In genomic region chr13:23497656-23498321, GRCm38 (mm10) we compare ENCODE assay signal across 9 mouse cellular contexts. TPM values are rescaled to one million over a fixed set of nuclear protein-coding genes. Genes with fewer than 3 reads are reported as not detected.
A peak's percentile ranks its signal among the peaks of the same experiment; 100 is the strongest.
DNase-seq lines count a peak whose midpoint lies in the region; ATAC-seq and TF ChIP-seq lines count a peak whose summit lies in the region.
"Had no signal": no experiment of that assay in that cellular context is flagged by ENCODE, and none has a peak within 500 bp of the region (broad histone marks: within the 10 kb centered on the region; RNA-seq: fewer than 3 reads in every experiment).

No protein-coding gene starts in this region.

- no peak for TF ChIP-seq EP300 in CH12.LX (IDR thresholded peaks at IDR 0.05; ENCODE audit: low read length)
- TF ChIP-seq EP300 in stomach, postnatal 0 days (optimal IDR thresholded peaks at IDR 0.05), result no peak

- H3K27ac ChIP-seq in CH12.LX (ENCODE audit: insufficient read depth, low read depth), result no peak overlapping the region
- H3K27ac ChIP-seq in hindbrain, embryonic 12.5 days, result no peak overlapping the region
- 0 out of 2 replicates have a peak overlapping the region, but pooled peaks have one; percentile 22 for H3K27ac ChIP-seq in liver, embryonic 12.5 days
- H3K27ac ChIP-seq in stomach, postnatal 0 days (replicated peaks), result no peak overlapping the region

- no peak for ATAC-seq in hindbrain, embryonic 12.5 days (ENCODE audit: low FRiP score)
- peak; percentile 61 for ATAC-seq in liver, embryonic 12.5 days
- no peak for ATAC-seq in stomach, postnatal 0 days (ENCODE audit: low FRiP score, low TSS enrichment)

- WGBS in hindbrain, embryonic 12.5 days, result 2% methylated on average over 19 of the region's 19 CpGs
- 2% methylated on average over 19 of the region's 19 CpGs for WGBS in liver, embryonic 12.5 days (ENCODE audit: insufficient replicate concordance)
- 21% methylated on average over 19 of the region's 19 CpGs for WGBS in stomach, postnatal 0 days

- in situ Hi-C loops in CH12.LX (cut with MboI; ENCODE audit: low pct_ligation_motif_present, low pct_unique_long_range_greater_than_20kb, low sequenced_read_pairs), result no loop called here

- no peaks in the 10 kb centered on the region for H3K36me3 ChIP-seq in CH12.LX (replicated peaks in 1 of 2; ENCODE audit: control insufficient read depth in 1 of 2, insufficient read depth in 1 of 2, low read length in 1 of 2)
- no peaks in the 10 kb centered on the region for H3K36me3 ChIP-seq in hindbrain, embryonic 12.5 days
- H3K36me3 ChIP-seq in liver, embryonic 12.5 days, result no peaks in the 10 kb centered on the region
- no peaks in the 10 kb centered on the region for H3K36me3 ChIP-seq in stomach, postnatal 0 days (ENCODE audit: control insufficient read depth, insufficient read depth, low read length)

- H3K27me3 ChIP-seq in CH12.LX (replicated peaks), result no peaks in the 10 kb centered on the region
- peaks cover 11% of the 10 kb centered on the region for H3K27me3 ChIP-seq in hindbrain, embryonic 12.5 days
- 0 out of 2 replicates have a peak, but pooled peaks cover 5% of the 10 kb centered on the region for H3K27me3 ChIP-seq in liver, embryonic 12.5 days (replicated peaks)
- H3K27me3 ChIP-seq in stomach, postnatal 0 days (ENCODE audit: control insufficient read depth, insufficient read depth, low read length), result no peaks in the 10 kb centered on the region

- H3K4me1 ChIP-seq in CH12.LX (ENCODE audit: control insufficient read depth in 1 of 2, insufficient read depth in 2 of 2), result peaks cover 0 to 3% of the 10 kb centered on the region in 2 experiments; a peak in 2 of 4 replicates
- H3K4me1 ChIP-seq in hindbrain, embryonic 12.5 days, result peaks cover 6% of the 10 kb centered on the region; the same call in 1 of the 2 replicates
- peaks cover 54% of the 10 kb centered on the region for H3K4me1 ChIP-seq in liver, embryonic 12.5 days
- 0 out of 2 replicates have a peak, but pooled peaks cover 2% of the 10 kb centered on the region for H3K4me1 ChIP-seq in stomach, postnatal 0 days (replicated peaks; ENCODE audit: control insufficient read depth, insufficient read depth)

- no peak overlapping the region; the same call in 1 of the 2 replicates for H3K9ac ChIP-seq in CH12.LX (ENCODE audit: insufficient read depth, low read depth)
- no peak overlapping the region for H3K9ac ChIP-seq in hindbrain, embryonic 12.5 days
- peak overlapping the region; percentile 59 for H3K9ac ChIP-seq in liver, embryonic 12.5 days
- no peak overlapping the region for H3K9ac ChIP-seq in stomach, postnatal 0 days (ENCODE audit: low read length)

- H3K79me2 ChIP-seq in CH12.LX (replicated peaks; ENCODE audit: control insufficient read depth, extremely low read depth, insufficient read depth, poor library complexity, severe bottlenecking), result no peaks in the 10 kb centered on the region

- no peak overlapping the region for H3K4me2 ChIP-seq in CH12.LX (ENCODE audit: insufficient read depth, low read depth, poor library complexity, severe bottlenecking)
- H3K4me2 ChIP-seq in hindbrain, embryonic 12.5 days (replicated peaks), result peak overlapping the region; percentile 44
- H3K4me2 ChIP-seq in liver, embryonic 12.5 days, result peak overlapping the region; percentile 75
- H3K4me2 ChIP-seq in stomach, postnatal 0 days (replicated peaks; ENCODE audit: low read depth), result peak overlapping the region; percentile 42

- H3K4me3 ChIP-seq in CH12.LX (replicated peaks in 1 of 3; ENCODE audit: low read depth in 2 of 3, low read length in 2 of 3, poor library complexity in 1 of 3), result peak overlapping the region; percentile 22 to 53 (median 36)
- peak overlapping the region; percentile 24; the same call in 1 of the 2 replicates for H3K4me3 ChIP-seq in hindbrain, embryonic 12.5 days
- peak overlapping the region; percentile 57 for H3K4me3 ChIP-seq in liver, embryonic 12.5 days
- peak overlapping the region; percentile 22; the same call in 1 of the 2 replicates for H3K4me3 ChIP-seq in stomach, postnatal 0 days (ENCODE audit: low read depth, low read length)

- peaks cover 2% of the 10 kb centered on the region for H3K9me3 ChIP-seq in CH12.LX (replicated peaks; ENCODE audit: low read length)
- H3K9me3 ChIP-seq in hindbrain, embryonic 12.5 days (replicated peaks), result no peaks in the 10 kb centered on the region
- H3K9me3 ChIP-seq in liver, embryonic 12.5 days (replicated peaks), result no peaks in the 10 kb centered on the region
- no peaks in the 10 kb centered on the region for H3K9me3 ChIP-seq in stomach, postnatal 0 days (ENCODE audit: control insufficient read depth, low read length)

- TF ChIP-seq POLR2A in CH12.LX (IDR thresholded peaks at IDR 0.05; ENCODE audit: low read depth, low read length), result no peak

- TF ChIP-seq RAD21 in CH12.LX (IDR thresholded peaks at IDR 0.05; ENCODE audit: low read depth, low read length), result no peak

- TF ChIP-seq CTCF in CH12.LX (conservative IDR thresholded peaks at IDR 0.05 in 1 of 2, IDR thresholded peaks at IDR 0.05 in 1 of 2; ENCODE audit: low read depth in 2 of 2, low read length in 2 of 2), result no peak
- no peak for TF ChIP-seq CTCF in stomach, postnatal 0 days (IDR thresholded peaks at IDR 0.05; ENCODE audit: low read depth)

- DNase-seq in heart, adult 8-10 months (ENCODE audit: low spot score), result peak; percentile 28
- no peak for DNase-seq in heart, adult 9 months (ENCODE audit: low spot score in 2 of 2)
- peak; percentile 75 for DNase-seq in CH12.LX (ENCODE audit: extremely low read depth)
- peak; percentile 89 for DNase-seq in embryo, embryonic 10.5 days (ENCODE audit: low spot score)
- DNase-seq in stomach, postnatal 0 days (ENCODE audit: low spot score), result no peak
- no peak for DNase-seq in right cerebral cortex, postnatal 4 days

- dilution Hi-C loops in CH12.LX (cut with MboI; ENCODE audit: extremely low pct_ligation_motif_present, extremely low pct_unique_long_range_greater_than_20kb, low sequenced_read_pairs), result no loop called here

TF ChIP-seq in CH12.LX, 34 proteins besides CTCF, POLR2A, EP300 and RAD21 (continues in another document):
- TF ChIP-seq KAT2A (IDR thresholded peaks at IDR 0.05; ENCODE audit: insufficient replicate concordance, low read length) (0 out of 2 replicates have a peak, but pooled peaks have one; percentile 53), ELF1 (IDR thresholded peaks at IDR 0.05; ENCODE audit: low read depth, low read length) (peak; percentile 93), USF2 (conservative IDR thresholded peaks at IDR 0.05; ENCODE audit: low read depth, low read length) (no peak), E2F4 (IDR thresholded peaks at IDR 0.05; ENCODE audit: insufficient replicate concordance, low read depth, low read length) (0 out of 2 replicates have a peak, but pooled peaks have one; percentile 56), NELFE (IDR thresholded peaks at IDR 0.05; ENCODE audit: low read depth, low read length) (no peak), NRF1 (IDR thresholded peaks at IDR 0.05; ENCODE audit: low read depth, low read length) (peak; percentile 58; the same call in 1 of the 2 replicates), SIN3A (IDR thresholded peaks at IDR 0.05; ENCODE audit: low read length) (no peak), RCOR1 (conservative IDR thresholded peaks at IDR 0.05; ENCODE audit: low read depth, low read length) (no peak), MXI1 (IDR thresholded peaks at IDR 0.05; ENCODE audit: low read depth, low read length) (0 out of 2 replicates have a peak, but pooled peaks have one; percentile 2), MYC (IDR thresholded peaks at IDR 0.05; ENCODE audit: low read depth, low read length) (no peak; the same call in 1 of the 2 replicates)

RNA-seq across cellular contexts. Expression of gene Btn2a2, which starts 9.1 kb away (rescaled TPM):
- total RNA-seq in heart, adult 8-10 months (2022), result not detected
- total RNA-seq in CH12.LX (2012; rRNA removed) (1.1 and 1.3 TPM in 2 replicates), CH12.LX (2014; rRNA removed) (1.2 and 1.3 TPM in 2 replicates)
- 2.1 and 2.8 TPM in 2 replicates for polyA plus RNA-seq in CH12.LX (2012; ENCODE audit: insufficient read length, low read depth)
- polyA plus RNA-seq in hindbrain, embryonic 12.5 days (2016; fragmentation: Nextera tagmentation; extraction: Ambion mirVana), result 0.34 and 0.43 TPM in 2 replicates
- polyA plus RNA-seq in liver, embryonic 12.5 days (2016; fragmentation: Nextera tagmentation; extraction: Ambion mirVana), result 0.07 TPM in 1 of 2 replicates, not detected in the other
- polyA plus RNA-seq in stomach, postnatal 0 days (2015; fragmentation: Nextera tagmentation; extraction: Ambion mirVana), result 0.04 and 0.07 TPM in 2 replicates
- total RNA-seq: adrenal gland, adult 18-20 months had no signal

RNA-seq across cellular contexts. Expression of gene Btn1a1, which starts 32.1 kb away (rescaled TPM):
- not detected for total RNA-seq in heart, adult 8-10 months (2022)
- total RNA-seq in CH12.LX (2012; rRNA removed), result 0.38 and 0.51 TPM in 2 replicates
- 0.20 TPM in 2 replicates for total RNA-seq in CH12.LX (2014; rRNA removed)
- 0.08 and 0.21 TPM in 2 replicates for polyA plus RNA-seq in CH12.LX (2012; ENCODE audit: insufficient read length, low read depth)
- polyA plus RNA-seq in hindbrain, embryonic 12.5 days (2016; fragmentation: Nextera tagmentation; extraction: Ambion mirVana), result 0.12 TPM in 1 of 2 replicates, not detected in the other
- 1.9 and 2.5 TPM in 2 replicates for polyA plus RNA-seq in liver, embryonic 12.5 days (2016; fragmentation: Nextera tagmentation; extraction: Ambion mirVana)
- 0.05 TPM in 1 of 2 replicates, not detected in the other for polyA plus RNA-seq in stomach, postnatal 0 days (2015; fragmentation: Nextera tagmentation; extraction: Ambion mirVana)

RNA-seq across cellular contexts. Expression of gene Hist1h4h, which starts 33.1 kb away (rescaled TPM):
- 100 to 1,000 TPM; 231 to 254 (median 246) TPM for total RNA-seq in heart, adult 8-10 months (2022)
- total RNA-seq in CH12.LX (2012; rRNA removed) (4,350 and 4,957 TPM in 2 replicates), CH12.LX (2014; rRNA removed) (14.0 and 19.4 TPM in 2 replicates)
- polyA plus RNA-seq in CH12.LX (2012; ENCODE audit: insufficient read length, low read depth), result 3.4 and 5.5 TPM in 2 replicates
- polyA plus RNA-seq in hindbrain, embryonic 12.5 days (2016; fragmentation: Nextera tagmentation; extraction: Ambion mirVana), result 5.7 and 6.9 TPM in 2 replicates
- 4.4 and 4.7 TPM in 2 replicates for polyA plus RNA-seq in liver, embryonic 12.5 days (2016; fragmentation: Nextera tagmentation; extraction: Ambion mirVana)
- polyA plus RNA-seq in stomach, postnatal 0 days (2015; fragmentation: Nextera tagmentation; extraction: Ambion mirVana), result 13.7 and 18.3 TPM in 2 replicates

RNA-seq across cellular contexts. Expression of gene Hist1h2af, which starts 35.9 kb away (rescaled TPM):
- total RNA-seq in heart, adult 8-10 months (2022), result 10 to 100 TPM in 1 of 4 experiments, 1 to 10 TPM in 3; 2.4 to 17.9 (median 5.5) TPM
- total RNA-seq in CH12.LX (2012; rRNA removed) (824 and 932 TPM in 2 replicates), CH12.LX (2014; rRNA removed) (45.2 and 57.1 TPM in 2 replicates)
- 68.6 and 97.0 TPM in 2 replicates for polyA plus RNA-seq in CH12.LX (2012; ENCODE audit: insufficient read length, low read depth)
- polyA plus RNA-seq in hindbrain, embryonic 12.5 days (2016; fragmentation: Nextera tagmentation; extraction: Ambion mirVana), result 5.2 TPM in 1 of 2 replicates, not detected in the other
- 7.8 and 13.9 TPM in 2 replicates for polyA plus RNA-seq in liver, embryonic 12.5 days (2016; fragmentation: Nextera tagmentation; extraction: Ambion mirVana)
- 4.5 and 8.9 TPM in 2 replicates for polyA plus RNA-seq in stomach, postnatal 0 days (2015; fragmentation: Nextera tagmentation; extraction: Ambion mirVana)

RNA-seq across cellular contexts. Expression of gene Hist1h3g, which starts 37.4 kb away (rescaled TPM):
- 1 to 10 TPM; 3.4 to 5.0 (median 3.8) TPM for total RNA-seq in heart, adult 8-10 months (2022)
- total RNA-seq in CH12.LX (2012; rRNA removed) (608 and 749 TPM in 2 replicates), CH12.LX (2014; rRNA removed) (50.1 and 75.3 TPM in 2 replicates)
- polyA plus RNA-seq in CH12.LX (2012; ENCODE audit: insufficient read length, low read depth), result 3.4 and 3.6 TPM in 2 replicates
- 2.2 and 4.4 TPM in 2 replicates for polyA plus RNA-seq in hindbrain, embryonic 12.5 days (2016; fragmentation: Nextera tagmentation; extraction: Ambion mirVana)
- polyA plus RNA-seq in liver, embryonic 12.5 days (2016; fragmentation: Nextera tagmentation; extraction: Ambion mirVana), result 12.9 and 16.3 TPM in 2 replicates
- 2.3 and 3.4 TPM in 2 replicates for polyA plus RNA-seq in stomach, postnatal 0 days (2015; fragmentation: Nextera tagmentation; extraction: Ambion mirVana)

Comparison
In these comparisons a context has a peak if more than half of its experiments do, and no peak if none do; other contexts are left out.
1. DNase-seq: peak in heart, adult 8-10 months (single experiment), CH12.LX (single experiment) and embryo, embryonic 10.5 days (single experiment); none in heart, adult 9 months (0 of 2), stomach, postnatal 0 days (single experiment) and right cerebral cortex, postnatal 4 days (single experiment).
2. Peak in every context shown above with its lines, with median percentiles within 50 percentile points of each other: H3K4me3 ChIP-seq.